Mouse (Mus musculus): ENCODE results near the gene Etv2.

DNA sequence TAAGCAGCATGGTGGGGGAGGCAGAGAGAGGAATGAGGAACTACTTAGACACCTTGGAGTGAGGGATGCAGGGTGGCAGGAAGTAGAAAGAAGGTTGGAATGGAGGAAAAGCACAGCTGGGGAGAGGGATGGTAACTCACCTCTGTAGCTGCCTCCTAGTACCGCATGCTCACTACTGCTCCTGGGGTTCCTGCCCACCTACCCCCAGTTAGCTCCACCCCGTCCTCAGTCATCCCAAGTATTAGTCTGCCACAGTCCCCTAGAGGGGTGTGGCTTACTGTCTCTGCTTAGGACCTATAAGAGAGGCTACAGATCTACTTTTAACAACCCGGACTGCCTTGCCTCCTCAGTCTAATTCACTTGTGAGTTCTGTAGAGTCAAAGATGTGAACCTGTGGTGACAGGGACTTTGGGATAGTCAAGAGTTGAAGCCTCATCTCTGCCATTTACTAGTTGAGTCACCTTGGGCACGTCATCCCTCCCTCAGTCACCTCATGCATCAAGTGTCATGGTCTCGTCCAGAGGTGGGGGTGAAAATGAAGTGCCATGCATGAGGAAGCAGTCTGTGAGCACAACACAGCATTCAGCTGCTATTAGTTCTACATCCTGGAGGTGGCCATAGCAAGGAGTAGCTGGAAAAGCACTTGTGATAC, 42.8 kb downstream of the Etv2 start:
- TF ChIP-seq CTCF (IDR thresholded peaks at IDR 0.05): peak; percentile 37
- no peak for TF ChIP-seq EP300 (IDR thresholded peaks at IDR 0.05)
